Mouse (Mus musculus): Measurements from ENCODE around the gene Cav3. TPM values are rescaled to one million over a fixed set of nuclear protein-coding genes. Genes with fewer than 3 reads are reported as not detected.

Gene Cav3
- polyA plus RNA-seq, 1 experiment, result 0.09 TPM

GRCm38 (mm10) chr6:112493371-112493770, 34.1 kb downstream of the Cav3 start:
- TF ChIP-seq CTCF (IDR thresholded peaks at IDR 0.05; ENCODE audit: extremely low read depth, insufficient read depth, insufficient read length, insufficient replicate concordance) (no peak), POLR2A (IDR thresholded peaks at IDR 0.05; ENCODE audit: low read depth, low read length) (no peak)
- Histone ChIP-seq H3K27ac (ENCODE audit: insufficient read depth, low read length) (no peak overlapping the region), H3K36me3 (ENCODE audit: control insufficient read depth, insufficient read depth, low read length) (no peaks in the 10 kb centered on the region), H3K27me3 (ENCODE audit: control insufficient read depth, insufficient read depth, low read length) (peaks cover 6% of the 10 kb centered on the region; the same call in 1 of the 2 replicates), H3K4me3 (ENCODE audit: extremely low read depth, insufficient read depth, insufficient read length) (no peak overlapping the region), H3K4me1 (ENCODE audit: control insufficient read depth, insufficient read depth, insufficient read length) (no peaks in the 10 kb centered on the region; the same call in 1 of the 2 replicates)
- 83% methylated on average over 9 of the region's 9 CpGs for WGBS
- no peak for DNase-seq (ENCODE audit: low read depth in 1 of 2, low spot score in 2 of 2)

- H3K27ac ChIP-seq (ENCODE audit: insufficient read depth, low read length), result no peak overlapping the region
- 0 out of 2 replicates have a peak, but pooled peaks cover 6% of the 10 kb centered on the region for H3K27me3 ChIP-seq (ENCODE audit: control insufficient read depth, insufficient read depth, low read length)
- no peak overlapping the region for H3K4me3 ChIP-seq (ENCODE audit: extremely low read depth, insufficient read depth, insufficient read length)
- no peak for DNase-seq (ENCODE audit: low read depth in 1 of 2, low spot score in 2 of 2)
- 77% methylated on average over 10 of the region's 10 CpGs for WGBS
- no peaks in the 10 kb centered on the region for H3K36me3 ChIP-seq (ENCODE audit: control insufficient read depth, insufficient read depth, low read length)
- no peaks in the 10 kb centered on the region for H3K4me1 ChIP-seq (ENCODE audit: control insufficient read depth, insufficient read depth, insufficient read length)
- no peak for TF ChIP-seq POLR2A (IDR thresholded peaks at IDR 0.05; ENCODE audit: low read depth, low read length)
- no peak for TF ChIP-seq CTCF (IDR thresholded peaks at IDR 0.05; ENCODE audit: extremely low read depth, insufficient read depth, insufficient read length, insufficient replicate concordance)
Measured at GRCm38 (mm10) chr6:112494620-112495081, 35.3 kb downstream of the Cav3 start.

GRCm38 (mm10) chr6:112495219-112495618, 35.9 kb downstream of the Cav3 start:
- Histone ChIP-seq H3K27me3 (ENCODE audit: control insufficient read depth, insufficient read depth, low read length) (0 out of 2 replicates have a peak, but pooled peaks cover 3% of the 10 kb centered on the region), H3K27ac (ENCODE audit: insufficient read depth, low read length) (no peak overlapping the region), H3K4me3 (ENCODE audit: extremely low read depth, insufficient read depth, insufficient read length) (no peak overlapping the region), H3K36me3 (ENCODE audit: control insufficient read depth, insufficient read depth, low read length) (no peaks in the 10 kb centered on the region), H3K4me1 (ENCODE audit: control insufficient read depth, insufficient read depth, insufficient read length) (no peaks in the 10 kb centered on the region)
- 80% methylated on average over 4 of the region's 4 CpGs for WGBS
- TF ChIP-seq POLR2A (IDR thresholded peaks at IDR 0.05; ENCODE audit: low read depth, low read length), result no peak
- no peak for TF ChIP-seq CTCF (IDR thresholded peaks at IDR 0.05; ENCODE audit: extremely low read depth, insufficient read depth, insufficient read length, insufficient replicate concordance)
- no peak for DNase-seq (ENCODE audit: low read depth in 1 of 2, low spot score in 2 of 2)

- 82% methylated on average over 8 of the region's 8 CpGs for WGBS
- no peak for TF ChIP-seq POLR2A (IDR thresholded peaks at IDR 0.05; ENCODE audit: low read depth, low read length)
- no peak for TF ChIP-seq CTCF (IDR thresholded peaks at IDR 0.05; ENCODE audit: extremely low read depth, insufficient read depth, insufficient read length, insufficient replicate concordance)
- Histone ChIP-seq H3K4me3 (ENCODE audit: extremely low read depth, insufficient read depth, insufficient read length) (no peak overlapping the region), H3K4me1 (ENCODE audit: control insufficient read depth, insufficient read depth, insufficient read length) (no peaks in the 10 kb centered on the region), H3K27ac (ENCODE audit: insufficient read depth, low read length) (no peak overlapping the region), H3K36me3 (ENCODE audit: control insufficient read depth, insufficient read depth, low read length) (no peaks in the 10 kb centered on the region), H3K27me3 (ENCODE audit: control insufficient read depth, insufficient read depth, low read length) (no peaks in the 10 kb centered on the region)
- DNase-seq (ENCODE audit: low read depth in 1 of 2, low spot score in 2 of 2), result no peak
Measured at GRCm38 (mm10) chr6:112496291-112497060, 37.2 kb downstream of the Cav3 start.

GRCm38 (mm10) chr6:112497456-112497855, 38.2 kb downstream of the Cav3 start:
- no peaks in the 10 kb centered on the region for H3K36me3 ChIP-seq (ENCODE audit: control insufficient read depth, insufficient read depth, low read length)
- DNase-seq (ENCODE audit: low read depth in 1 of 2, low spot score in 2 of 2), result no peak
- TF ChIP-seq POLR2A (IDR thresholded peaks at IDR 0.05; ENCODE audit: low read depth, low read length) (no peak), CTCF (IDR thresholded peaks at IDR 0.05; ENCODE audit: extremely low read depth, insufficient read depth, insufficient read length, insufficient replicate concordance) (no peak)
- WGBS, result 72% methylated on average over 2 of the region's 2 CpGs
- H3K27ac ChIP-seq (ENCODE audit: insufficient read depth, low read length), result no peak overlapping the region
- no peak overlapping the region for H3K4me3 ChIP-seq (ENCODE audit: extremely low read depth, insufficient read depth, insufficient read length)
- H3K4me1 ChIP-seq (ENCODE audit: control insufficient read depth, insufficient read depth, insufficient read length), result no peaks in the 10 kb centered on the region
- H3K27me3 ChIP-seq (ENCODE audit: control insufficient read depth, insufficient read depth, low read length), result no peaks in the 10 kb centered on the region

GRCm38 (mm10) chr6:112498716-112499115, 39.4 kb downstream of the Cav3 start:
- H3K27ac ChIP-seq (ENCODE audit: insufficient read depth, low read length), result no peak overlapping the region
- H3K27me3 ChIP-seq (ENCODE audit: control insufficient read depth, insufficient read depth, low read length), result no peaks in the 10 kb centered on the region
- no peak for DNase-seq (ENCODE audit: low read depth in 1 of 2, low spot score in 2 of 2)
- TF ChIP-seq POLR2A (IDR thresholded peaks at IDR 0.05; ENCODE audit: low read depth, low read length) (no peak), CTCF (IDR thresholded peaks at IDR 0.05; ENCODE audit: extremely low read depth, insufficient read depth, insufficient read length, insufficient replicate concordance) (no peak)
- 97% methylated on average over 3 of the region's 3 CpGs for WGBS
- H3K36me3 ChIP-seq (ENCODE audit: control insufficient read depth, insufficient read depth, low read length), result no peaks in the 10 kb centered on the region
- no peak overlapping the region for H3K4me3 ChIP-seq (ENCODE audit: extremely low read depth, insufficient read depth, insufficient read length)
- H3K4me1 ChIP-seq (ENCODE audit: control insufficient read depth, insufficient read depth, insufficient read length), result no peaks in the 10 kb centered on the region

- TF ChIP-seq POLR2A (IDR thresholded peaks at IDR 0.05; ENCODE audit: low read depth, low read length), result no peak
- no peak for TF ChIP-seq CTCF (IDR thresholded peaks at IDR 0.05; ENCODE audit: extremely low read depth, insufficient read depth, insufficient read length, insufficient replicate concordance)
- Histone ChIP-seq H3K36me3 (ENCODE audit: control insufficient read depth, insufficient read depth, low read length) (no peaks in the 10 kb centered on the region), H3K4me1 (ENCODE audit: control insufficient read depth, insufficient read depth, insufficient read length) (no peaks in the 10 kb centered on the region), H3K27ac (ENCODE audit: insufficient read depth, low read length) (no peak overlapping the region), H3K27me3 (ENCODE audit: control insufficient read depth, insufficient read depth, low read length) (no peaks in the 10 kb centered on the region), H3K4me3 (ENCODE audit: extremely low read depth, insufficient read depth, insufficient read length) (no peak overlapping the region)
- no peak for DNase-seq (ENCODE audit: low read depth in 1 of 2, low spot score in 2 of 2)
- WGBS, result 74% methylated on average over 2 of the region's 2 CpGs
Measured at GRCm38 (mm10) chr6:112499456-112499855, 40.2 kb downstream of the Cav3 start.

Data from spleen, adult 2 months (tissue).